Mouse (Mus musculus) NIH3T3 (cell line): ENCODE measurements around the gene Shisa3.

Experiments used
- DNase-seq: peaks from one replicate; pipeline ENCODE4 v3.0.0-alpha.2; 2012; ENCODE audit warnings: low read depth

The Shisa3 gene

DNA sequence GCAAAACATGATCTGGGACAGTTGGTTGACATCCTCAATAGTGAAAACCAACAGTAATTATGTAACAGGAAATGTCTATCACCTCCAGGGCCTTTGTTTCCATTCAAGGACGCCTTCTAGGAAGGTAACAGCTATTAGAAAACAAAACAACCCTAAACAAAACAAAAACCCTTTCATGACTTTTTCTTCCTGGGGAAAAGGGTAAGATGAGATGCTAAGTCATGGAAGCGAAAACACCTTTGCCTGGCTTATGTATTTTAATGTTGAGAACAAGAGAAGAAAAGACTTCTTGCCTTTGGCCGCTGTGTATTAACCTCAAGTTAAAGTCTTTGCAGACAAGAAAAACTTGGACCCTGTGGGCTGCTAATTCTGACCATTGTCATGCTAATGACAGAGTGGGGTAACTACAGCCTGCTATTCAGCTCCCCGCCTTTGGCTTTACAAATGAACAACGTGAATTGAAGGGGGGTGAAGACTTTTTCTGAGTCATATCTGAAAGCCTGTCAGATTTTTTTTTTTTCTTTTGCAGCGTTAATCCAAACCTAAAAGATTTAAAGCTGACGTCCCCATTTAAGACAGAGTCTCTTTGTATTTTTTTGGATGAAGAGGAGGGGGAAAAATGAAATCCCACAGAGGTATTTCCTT lies 25.6 kb downstream of the Shisa3 start:
- no peak for DNase-seq

DNA sequence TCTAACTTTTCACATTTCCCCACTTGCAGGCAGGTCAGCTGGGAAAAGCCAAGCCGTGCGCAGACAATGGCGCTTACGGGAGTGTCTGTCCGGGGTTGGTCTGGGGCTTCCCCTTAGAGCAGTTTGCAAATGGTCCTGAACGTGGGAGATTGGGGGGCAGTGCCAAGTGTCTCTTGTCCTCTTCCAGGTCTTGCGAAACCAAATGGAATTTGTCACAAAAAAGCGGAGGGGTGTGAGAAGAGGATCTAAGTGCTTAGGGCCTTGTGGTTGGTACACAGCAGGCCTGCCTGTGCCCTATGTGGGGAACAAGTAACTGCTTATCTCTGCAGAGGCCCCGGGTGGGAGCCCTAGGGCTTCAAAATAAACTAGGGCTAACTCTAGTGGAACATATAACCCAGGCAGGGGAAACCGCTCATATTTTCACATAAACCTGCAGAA lies 26.2 kb downstream of the Shisa3 start:
- DNase-seq: no peak

DNA sequence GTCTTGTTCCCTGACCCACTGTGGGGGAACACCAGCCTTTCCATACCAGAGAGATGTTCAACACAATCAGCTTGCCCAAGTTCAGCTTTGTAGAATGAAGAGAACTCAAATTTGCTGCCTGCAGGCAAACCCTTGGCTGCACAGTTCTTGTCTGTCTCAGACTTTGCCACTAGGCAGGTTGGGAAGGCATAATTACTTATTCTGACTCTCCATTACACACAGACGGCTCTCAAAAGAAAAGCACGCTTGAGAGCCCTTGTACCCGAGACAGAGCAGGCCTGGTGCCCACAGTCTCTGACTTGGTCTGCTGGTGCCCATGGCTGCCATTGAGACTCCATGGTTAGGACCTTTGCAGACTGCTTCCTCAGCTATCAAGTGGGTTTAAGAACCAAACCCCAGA lies 26.7 kb downstream of the Shisa3 start:
- DNase-seq: no peak

DNA sequence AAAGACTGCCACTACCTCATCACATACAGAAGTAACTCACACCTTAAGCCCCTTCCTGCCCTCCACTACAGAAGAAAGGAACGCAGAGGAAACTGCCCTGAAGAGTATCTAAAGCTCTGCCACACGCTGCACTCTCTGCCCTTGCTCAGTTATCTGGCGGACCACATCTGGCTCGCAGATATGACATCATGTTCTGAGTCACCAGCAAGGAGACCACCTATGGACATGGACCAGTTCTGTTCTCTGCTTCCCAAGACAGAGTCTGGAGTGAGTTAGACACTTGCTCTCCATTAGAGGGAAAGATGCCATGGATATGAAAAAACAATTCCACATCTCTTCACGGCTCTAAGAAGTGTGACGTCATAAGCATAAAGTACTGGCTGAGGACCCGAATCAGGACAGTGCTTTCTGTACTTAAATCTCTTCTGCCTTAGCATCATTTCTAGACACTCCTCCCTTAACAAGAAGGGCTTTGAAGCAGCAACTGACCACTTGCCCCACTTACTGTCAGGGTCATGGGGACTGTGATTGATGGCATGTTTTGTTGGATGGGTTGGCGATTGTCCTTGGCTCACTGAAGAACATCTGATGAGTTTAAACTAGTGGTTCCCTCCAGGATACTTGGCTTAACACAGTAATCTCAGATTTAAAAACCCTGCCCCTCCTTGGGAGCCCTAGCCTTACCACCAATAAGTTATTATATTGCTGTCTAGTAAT lies 33.1 kb downstream of the Shisa3 start:
- no peak for DNase-seq

DNA sequence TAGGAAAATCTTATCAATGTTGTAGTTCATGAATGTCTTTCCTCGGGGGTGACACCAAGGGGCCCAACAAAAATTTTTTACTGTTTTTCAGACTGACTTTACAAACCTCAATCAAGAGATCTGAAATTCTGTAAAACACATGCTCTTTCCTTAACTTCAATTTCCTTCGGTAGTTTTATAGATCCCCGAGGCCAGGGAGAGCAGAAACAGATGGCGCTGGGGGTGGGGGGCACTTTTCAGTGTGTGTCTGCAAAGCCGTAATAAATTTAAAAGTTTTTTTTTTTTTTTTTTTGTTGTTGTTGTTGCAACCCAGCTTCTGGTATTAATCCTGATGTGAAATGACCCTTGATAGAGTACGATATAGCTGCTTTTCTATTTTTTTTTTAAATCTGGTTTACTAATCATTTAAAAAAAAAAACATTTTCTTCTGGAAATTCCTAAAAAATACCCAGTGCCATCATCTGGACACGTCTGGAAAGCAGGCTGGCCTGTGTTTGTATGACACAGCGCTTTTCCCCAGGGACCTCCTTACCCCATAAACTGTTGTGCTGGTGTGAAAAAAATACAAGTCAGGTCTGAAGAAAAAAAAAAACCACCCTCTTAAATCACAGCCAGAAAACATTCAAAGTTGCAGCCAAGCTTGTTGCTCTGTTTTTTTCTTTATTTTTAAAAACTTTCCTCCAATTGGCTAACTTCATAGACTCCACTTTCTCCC lies 33.9 kb downstream of the Shisa3 start:
- no peak for DNase-seq

DNA sequence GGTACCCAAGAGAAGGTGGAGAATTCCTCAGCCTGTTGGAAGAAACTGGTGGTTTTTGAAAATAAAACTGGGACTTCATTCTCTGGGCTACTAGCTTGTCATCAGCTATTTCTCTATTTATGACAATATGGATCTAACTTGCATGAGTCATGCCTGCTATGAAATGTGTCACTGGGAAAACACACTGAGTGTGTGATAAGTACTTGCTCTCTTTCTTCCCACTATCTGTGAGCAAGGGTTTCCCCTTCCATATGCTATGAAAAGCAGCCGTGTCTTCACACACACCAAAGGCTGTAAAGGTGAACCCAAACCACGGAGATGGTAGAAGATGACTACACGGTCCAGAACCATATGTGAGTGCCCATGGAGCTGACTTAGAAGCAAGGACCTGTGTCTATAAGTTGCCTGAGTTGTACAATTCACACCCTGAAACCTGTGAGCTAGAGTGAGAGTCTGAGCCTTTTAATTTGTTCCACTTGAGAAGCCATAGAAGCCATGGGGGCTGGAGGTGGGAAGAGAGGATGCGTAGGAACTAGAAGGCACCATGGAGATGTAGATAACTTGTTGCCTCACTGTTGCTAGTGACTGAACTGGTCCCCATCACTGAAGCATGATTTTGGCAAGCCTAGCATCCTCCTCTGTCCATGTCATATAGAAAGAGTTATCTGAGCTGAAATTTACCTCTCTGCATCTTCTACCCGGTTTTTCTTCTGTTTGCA lies 36.0 kb downstream of the Shisa3 start:
- no peak for DNase-seq

DNA sequence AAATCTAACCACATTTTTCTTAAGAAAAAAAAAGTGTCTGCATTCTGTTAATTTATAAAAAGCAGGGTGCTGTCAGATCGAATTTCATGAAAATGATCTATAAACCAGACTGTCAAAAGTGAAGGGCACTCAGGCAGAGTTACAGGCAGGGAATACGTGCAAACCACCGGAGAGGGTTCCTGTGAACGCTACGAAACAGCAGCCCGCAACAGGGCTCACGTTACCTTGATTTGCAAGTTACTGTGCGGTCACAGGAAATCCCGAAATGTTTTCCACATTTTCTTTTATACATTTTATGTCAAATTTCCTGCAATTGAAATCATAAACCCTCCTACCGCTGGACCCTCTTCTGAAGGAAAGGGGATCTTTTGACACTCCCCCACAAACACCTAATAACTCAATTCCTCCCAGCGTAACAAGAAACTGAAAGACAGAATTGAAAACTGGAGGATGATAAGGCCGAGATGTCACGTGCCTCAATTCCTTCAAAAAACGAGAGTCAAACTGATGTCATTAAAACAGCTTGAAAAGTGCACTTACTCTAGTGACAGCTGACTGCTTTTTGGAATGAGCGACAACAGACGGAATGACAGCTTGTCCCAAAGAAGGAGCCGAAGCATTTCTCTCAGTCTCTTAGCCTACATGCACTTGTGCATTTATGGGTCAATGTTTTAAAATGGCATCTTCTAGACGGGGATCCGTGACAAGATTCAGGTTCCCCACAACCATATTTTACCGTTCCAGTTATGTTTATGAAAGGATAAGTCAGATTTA lies 39.3 kb downstream of the Shisa3 start:
- DNase-seq: no peak

DNA sequence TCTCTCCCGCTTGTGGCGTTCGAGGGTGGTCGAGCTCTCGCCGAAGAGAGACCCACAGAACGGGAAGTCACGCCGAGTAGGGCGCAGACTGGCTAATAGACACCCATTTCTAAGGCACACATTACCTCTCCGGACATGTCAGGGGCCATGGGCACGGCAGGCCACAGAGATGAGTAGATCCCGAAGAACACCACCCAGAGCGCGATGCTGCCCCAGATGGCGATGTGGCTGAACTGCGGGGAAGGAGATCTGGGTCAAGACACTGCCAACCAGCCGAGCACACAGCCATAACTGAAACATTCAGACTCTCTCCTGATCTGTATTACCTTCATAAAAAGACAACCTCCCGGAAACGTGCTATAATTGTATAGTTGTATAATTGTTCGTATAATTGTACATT lies 39.9 kb downstream of the Shisa3 start:
- DNase-seq: peak; percentile 10

DNA sequence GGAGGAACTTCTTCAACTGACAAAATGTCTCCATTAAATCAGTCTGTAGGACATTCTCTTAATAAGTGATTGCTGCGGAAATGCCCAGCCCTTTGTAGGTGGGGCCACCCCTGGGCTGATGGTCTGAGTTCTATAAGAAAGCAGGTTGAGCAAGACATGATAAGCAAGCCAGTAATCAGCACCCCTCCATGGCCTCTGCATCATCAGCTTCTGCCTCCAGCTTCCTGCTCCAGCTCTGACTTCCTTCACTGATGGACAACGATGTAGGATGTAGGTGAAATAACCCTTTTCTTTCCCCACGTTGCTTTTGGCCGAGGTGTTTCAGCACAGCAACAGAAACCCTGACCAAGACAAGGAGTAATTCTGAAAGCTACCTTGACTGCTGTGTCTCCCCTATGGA lies 41.5 kb downstream of the Shisa3 start:
- no peak for DNase-seq

DNA sequence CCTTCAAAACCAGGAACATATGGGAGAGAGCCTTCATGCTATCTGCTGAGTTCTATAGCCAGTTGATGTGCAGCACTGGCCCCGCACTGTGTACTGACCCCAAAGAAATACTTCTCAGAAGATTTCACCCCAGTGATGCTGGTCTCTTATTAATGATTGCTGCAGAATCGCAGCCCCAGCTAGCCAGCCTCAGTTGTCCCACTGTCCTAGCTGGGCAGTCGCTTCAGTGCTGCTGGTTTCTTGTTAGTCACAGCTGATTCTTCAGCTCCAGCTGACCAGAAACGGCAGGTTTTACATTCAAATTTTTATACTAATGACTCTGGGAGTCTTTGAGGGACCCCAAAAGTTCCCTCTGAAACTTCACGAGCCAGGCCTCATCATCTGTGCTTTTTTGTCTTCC lies 42.3 kb downstream of the Shisa3 start:
- DNase-seq: no peak

DNA sequence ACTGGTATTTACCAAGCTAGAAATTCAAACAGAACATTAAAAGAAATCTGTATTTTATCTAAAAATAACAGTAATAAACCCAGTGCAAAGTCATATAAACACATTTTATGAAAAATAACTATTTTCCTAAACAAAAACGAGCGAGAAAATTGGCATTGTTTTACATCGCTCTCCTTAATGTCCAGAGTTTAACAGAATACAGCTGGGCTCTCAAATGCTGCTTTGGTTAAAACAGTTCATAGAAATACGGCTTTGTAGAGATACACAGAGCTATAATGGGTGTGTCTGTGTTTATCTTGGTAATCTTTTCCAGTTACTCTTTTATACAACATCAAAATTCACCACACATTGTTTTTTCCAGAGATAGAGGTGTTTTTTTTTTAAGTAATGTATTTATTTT lies 44.8 kb downstream of the Shisa3 start:
- DNase-seq: no peak

DNA sequence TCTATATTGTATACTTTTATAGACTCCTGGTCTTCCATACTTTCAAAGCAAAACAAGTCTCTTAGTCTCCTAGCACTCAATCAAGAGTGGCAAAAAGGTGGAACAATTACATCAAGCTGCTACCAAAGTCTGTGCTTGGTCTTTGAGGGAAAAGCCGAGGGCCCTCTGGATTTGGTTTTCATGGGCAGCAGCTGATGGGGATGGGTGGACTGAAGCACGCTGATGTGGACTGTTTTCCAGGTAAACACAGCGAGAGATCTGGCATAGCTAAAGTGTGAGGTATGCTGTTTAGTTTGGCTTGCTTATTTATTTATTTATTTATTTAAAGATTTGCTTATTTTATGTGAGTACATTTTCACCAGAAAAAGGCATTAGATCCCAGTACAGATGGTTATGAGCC lies 45.9 kb downstream of the Shisa3 start:
- no peak for DNase-seq

DNA sequence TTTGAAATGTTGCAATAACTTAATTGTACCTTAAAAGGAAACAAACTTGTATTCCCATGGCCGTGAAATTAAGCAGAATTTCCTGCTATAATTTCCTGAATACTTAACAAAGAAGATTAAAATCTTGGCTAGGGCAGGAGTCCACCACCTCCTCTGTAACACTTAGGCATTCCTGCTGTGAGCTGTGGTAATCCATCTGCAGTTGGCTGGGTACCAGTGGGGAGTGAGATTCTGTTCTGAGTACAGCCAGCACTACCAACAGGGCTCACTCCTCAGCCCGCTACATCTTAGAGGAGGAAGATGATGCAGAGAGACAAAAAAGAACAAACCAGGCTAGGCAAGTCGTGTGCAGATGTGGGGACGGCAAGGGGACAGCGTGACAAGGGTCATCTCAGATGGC lies 46.9 kb downstream of the Shisa3 start:
- no peak for DNase-seq

DNA sequence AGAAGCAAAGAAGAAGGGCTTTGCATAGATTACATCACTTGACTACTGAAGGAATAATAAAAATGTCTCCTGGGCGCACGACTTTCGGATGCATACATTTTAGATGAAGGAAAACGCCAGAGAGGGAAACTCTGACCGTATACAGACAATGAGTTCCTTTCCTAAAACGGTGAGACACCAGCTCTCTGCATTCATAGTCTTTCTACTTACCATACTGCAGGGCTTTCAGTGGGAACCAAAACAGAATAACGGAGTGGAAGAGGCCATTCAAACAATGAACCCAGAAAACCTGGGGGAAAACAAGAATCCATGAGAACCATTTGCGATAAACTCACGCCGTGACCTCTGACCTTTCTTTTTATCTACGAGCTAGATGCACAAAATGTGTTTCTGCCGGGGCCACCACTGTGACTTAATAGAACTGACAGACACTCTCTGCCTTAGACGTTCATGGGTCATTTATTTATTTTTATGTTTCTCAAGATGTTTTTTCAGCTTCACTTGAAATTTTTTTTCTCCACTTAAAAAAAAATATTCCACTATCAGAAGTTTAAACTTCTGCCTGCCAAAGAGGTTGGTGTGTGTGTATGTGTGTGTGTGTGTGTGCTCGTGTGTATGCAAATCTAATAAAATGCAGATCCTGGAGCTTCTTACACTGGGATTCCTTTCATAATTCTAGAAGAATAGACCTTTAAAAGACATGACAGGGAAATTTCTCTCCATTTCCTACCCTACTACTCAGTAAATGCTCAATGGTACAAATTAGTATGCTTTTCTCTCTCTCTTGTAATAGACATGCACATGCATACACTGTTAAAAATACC lies 48.2 kb downstream of the Shisa3 start:
- no peak for DNase-seq

DNA sequence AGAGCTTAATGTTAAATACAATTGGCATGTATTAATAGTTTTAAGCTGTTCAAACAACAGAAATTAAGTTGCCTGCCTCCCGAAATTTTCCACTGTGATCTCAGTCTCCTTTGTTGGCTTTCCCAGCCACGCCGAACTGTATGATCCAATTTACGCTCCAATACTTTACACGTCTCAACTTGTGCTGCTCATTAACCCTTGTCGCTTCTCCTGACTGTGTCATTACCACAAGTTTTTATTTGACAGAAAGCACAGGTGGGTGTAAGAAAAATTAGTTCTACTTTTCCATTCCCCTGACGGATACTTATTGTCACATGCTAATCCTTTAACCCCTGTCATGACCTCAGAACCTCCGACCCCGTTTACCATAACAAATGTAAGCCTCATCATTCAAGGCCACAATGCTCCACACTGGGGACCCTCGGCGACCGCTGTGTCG lies 49.2 kb downstream of the Shisa3 start:
- no peak for DNase-seq

DNA sequence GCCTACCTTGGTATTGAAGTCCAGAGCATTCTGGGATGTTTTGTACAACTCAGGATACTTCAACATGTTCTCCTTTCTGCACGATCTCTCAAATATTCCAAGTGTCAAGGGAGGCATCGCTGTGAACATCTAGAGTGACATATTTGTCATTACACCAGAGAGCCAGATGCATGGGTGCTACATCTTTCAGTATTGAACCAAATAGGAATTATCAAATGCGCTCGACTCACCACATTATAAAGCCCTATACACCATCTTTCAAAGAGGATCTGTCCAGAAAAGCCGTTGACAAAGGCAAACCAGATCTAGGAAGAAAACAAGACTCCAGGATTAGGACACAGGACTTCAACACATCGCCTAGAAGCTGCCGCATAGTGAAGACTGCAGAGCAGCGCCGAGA lies 52.2 kb downstream of the Shisa3 start:
- DNase-seq: no peak

DNA sequence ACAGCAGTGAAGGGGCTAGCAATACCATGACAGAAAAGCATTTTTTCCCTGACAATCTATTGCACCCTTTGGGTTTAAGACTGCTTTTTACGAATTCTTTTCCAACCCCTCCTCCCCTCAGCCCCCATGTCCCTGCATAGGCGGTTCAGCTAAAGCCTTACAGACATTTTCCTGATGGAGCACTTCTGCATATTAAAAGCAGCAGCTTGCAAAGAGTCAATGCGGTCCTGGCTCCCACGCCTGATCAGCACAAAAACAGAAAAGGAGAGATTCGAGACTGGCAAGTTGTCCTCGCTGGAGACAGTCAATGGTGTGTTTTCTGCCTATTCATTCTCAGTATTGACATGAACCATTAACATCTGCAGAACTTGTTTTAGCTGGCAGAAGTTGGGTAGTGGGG lies 55.0 kb downstream of the Shisa3 start:
- DNase-seq: no peak

DNA sequence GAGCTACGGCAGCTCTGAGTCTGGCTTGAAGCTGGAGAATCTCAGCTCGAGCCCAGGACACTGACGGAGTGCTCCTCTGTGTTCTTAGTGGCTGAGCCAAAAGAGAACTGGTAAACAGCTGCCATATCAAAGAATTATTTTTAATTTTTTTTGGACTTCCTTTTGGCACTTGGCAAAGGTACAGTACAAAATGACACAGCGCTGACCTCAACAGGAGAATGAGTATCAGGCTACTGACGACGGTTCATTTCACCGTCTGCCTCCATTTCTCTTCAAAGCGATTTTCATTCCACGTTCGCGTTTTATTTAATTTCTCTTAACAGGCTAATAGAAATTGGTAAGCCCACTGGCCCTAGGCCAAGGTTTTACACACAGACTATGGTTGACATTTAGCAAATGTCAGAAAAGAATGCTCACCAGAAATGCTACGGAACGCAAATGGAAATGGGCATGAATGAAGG lies 61.8 kb downstream of the Shisa3 start:
- no peak for DNase-seq

DNA sequence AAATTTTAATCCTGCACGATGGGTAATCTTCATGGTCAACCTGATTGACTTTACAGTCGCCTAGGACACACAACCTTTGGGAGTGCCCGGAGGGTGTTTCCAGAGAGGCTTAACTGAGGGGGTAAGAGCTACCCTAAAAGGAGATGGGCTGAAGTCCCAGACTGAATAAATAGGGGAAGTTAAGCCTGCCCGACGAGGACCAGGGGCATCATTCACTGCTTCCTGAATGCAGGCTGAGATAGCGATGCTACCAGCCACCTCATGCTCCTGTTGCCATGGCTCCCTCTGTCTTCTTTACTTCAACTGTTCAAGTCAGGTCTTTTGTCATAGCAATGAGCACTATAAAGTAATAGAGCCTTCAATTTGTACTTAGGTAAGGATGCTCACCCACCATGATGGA lies 62.5 kb downstream of the Shisa3 start:
- no peak for DNase-seq

DNA sequence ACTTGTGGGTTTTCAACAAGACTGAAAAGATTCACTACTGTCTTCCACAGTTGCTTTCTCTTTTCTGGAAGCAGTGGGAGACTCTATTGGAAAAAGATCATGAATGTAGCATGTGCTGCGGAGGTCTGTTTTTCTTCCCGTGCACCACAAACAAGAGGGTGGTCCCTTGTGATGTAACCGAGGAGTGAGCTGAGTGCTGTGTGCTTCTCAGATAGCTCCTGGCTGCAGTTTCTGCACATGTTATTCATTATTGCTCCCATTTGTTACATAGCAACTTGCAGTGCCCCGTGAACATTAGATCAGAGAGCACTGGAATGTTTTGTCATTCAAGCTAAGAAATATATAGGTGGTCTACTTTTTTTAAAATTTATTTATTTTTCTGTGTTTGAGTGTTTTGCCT lies 65.3 kb downstream of the Shisa3 start:
- no peak for DNase-seq
